Mouse (Mus musculus) embryonic facial prominence, embryonic 10.5 days (tissue): ENCODE results near the gene Slc19a1. TPM values are rescaled to one million over a fixed set of nuclear protein-coding genes. Genes with fewer than 3 reads are reported as not detected.

ENCODE experiments used
- DNase-seq: peaks from one replicate; pipeline ENCODE4 v3.0.0-alpha.2; 2017; ENCODE audit warnings: low spot score
- H3K27ac ChIP-seq: fragments of 300-500 bp; sonication (generic); replicated peaks from 2 replicates; pipeline ENCODE4 v1.5.1; 2016; ENCODE audit warnings: mild to moderate bottlenecking
- H3K27me3 ChIP-seq: fragments of 300-500 bp; sonication (generic); replicated peaks from 2 replicates; pipeline ENCODE4 v1.6.1; 2016; ENCODE audit warnings: low read depth, mild to moderate bottlenecking; ENCODE audit not compliant: poor library complexity, severe bottlenecking
- H3K36me3 ChIP-seq: fragments of 300-500 bp; sonication (generic); replicated peaks from 2 replicates; pipeline ENCODE4 v1.6.1; 2016; ENCODE audit warnings: mild to moderate bottlenecking, moderate library complexity
- H3K4me1 ChIP-seq: fragments of 300-500 bp; sonication (generic); 2 replicates; pipeline ENCODE4 v1.6.1; 2016
- H3K4me3 ChIP-seq: fragments of 300-500 bp; sonication (generic); 2 replicates; pipeline ENCODE4 v1.5.1; 2016; ENCODE audit warnings: mild to moderate bottlenecking, moderate library complexity
- H3K9me3 ChIP-seq: fragments of 300-500 bp; sonication (generic); 2 replicates; pipeline ENCODE4 v1.6.1; 2016; ENCODE audit warnings: mild to moderate bottlenecking
- WGBS: fragments of 180-500 bp; shearing (Covaris S2); methylation state at CpG from one replicate; pipeline ENCODE4 v1.1.7; 2016; 5-methylcytosine and 5-hydroxymethylcytosine counted together
- polyA plus RNA-seq: library from polyadenylated mRNA; unstranded; fragments of >200 nt; fragmentation: Nextera tagmentation; extraction: Ambion mirVana; gene quantifications from 2 replicates; pipeline ENCODE4 v1.2.1, GENCODE M21; 2016

The Slc19a1 gene
- polyA plus RNA-seq, 1 experiment from 2014 or later, result 37.4 TPM

DNA sequence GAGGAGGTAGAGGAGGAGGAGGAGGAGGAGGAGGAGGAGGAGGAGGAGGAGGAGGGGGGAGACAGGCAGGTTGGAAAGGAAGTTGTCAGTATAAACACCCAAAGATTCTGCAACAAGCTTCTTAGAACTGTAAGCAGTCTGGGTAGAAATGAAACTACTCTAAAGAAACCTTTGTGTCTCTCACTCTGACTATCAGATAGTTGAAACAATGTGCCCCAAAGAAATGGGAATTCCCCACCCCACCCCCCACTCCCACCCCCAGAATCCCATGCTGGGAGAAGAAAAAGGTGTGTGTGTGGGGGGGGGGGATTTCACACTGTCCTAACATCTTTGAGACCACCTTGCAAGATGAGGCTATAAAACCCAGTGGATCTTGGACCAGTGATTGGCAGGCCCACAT is 72.3 kb downstream of the Slc19a1 start:
- Histone ChIP-seq H3K4me3 (no peak overlapping the region), H3K9me3 (no peaks in the 10 kb centered on the region), H3K27me3 (no peaks in the 10 kb centered on the region), H3K4me1 (peaks cover 14% of the 10 kb centered on the region), H3K27ac (no peak overlapping the region), H3K36me3 (peaks cover 8% of the 10 kb centered on the region; the same call in 1 of the 2 replicates)
- DNase-seq, result no peak

DNA sequence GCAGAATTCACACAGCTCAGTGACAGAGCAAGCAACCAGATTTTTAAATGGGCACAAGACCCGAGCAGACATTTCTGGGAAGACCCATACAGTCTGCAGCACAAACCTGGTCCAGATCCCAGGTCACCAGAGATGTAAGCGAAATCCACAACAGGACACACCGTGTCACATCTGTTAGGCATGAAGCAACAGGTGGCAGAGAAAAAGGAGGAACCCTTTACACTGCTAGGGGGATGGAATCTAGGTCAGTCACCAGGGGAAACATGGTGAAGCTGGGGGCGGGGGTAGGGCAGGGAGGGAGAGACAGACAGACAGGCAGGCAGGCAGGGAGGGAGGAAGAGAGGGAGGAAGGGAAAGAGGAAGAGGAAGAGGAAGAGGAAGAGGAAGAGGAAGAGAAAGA is 76.1 kb downstream of the Slc19a1 start:
- H3K27ac ChIP-seq, result no peak overlapping the region
- H3K27me3 ChIP-seq, result no peaks in the 10 kb centered on the region
- WGBS, result 83% methylated on average over 4 of the region's 4 CpGs
- H3K4me3 ChIP-seq, result no peak overlapping the region
- DNase-seq, result no peak
- H3K4me1 ChIP-seq, result peaks cover 44% of the 10 kb centered on the region
- peaks cover 34% of the 10 kb centered on the region for H3K36me3 ChIP-seq
- H3K9me3 ChIP-seq, result no peaks in the 10 kb centered on the region

DNA sequence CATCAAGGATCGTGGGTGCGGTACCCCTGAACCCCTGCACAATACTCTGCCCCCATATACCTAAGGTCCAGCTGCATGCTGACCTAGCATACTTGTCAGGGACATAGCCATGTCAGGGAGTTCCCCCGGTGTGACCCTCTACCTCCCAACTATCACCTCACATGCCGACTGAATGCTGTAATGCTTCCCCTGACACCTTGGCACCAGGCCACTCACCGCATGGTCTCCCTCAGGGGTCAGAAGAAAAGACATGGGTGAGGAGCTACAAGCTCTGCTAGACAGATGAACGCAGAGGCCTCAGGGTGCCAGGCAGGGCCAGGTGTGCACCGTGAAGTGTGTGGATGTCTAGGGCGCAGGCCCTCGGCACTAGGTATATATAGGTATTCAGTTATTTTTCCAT is 78.0 kb downstream of the Slc19a1 start:
- WGBS, result 96% methylated on average over 9 of the region's 9 CpGs
- no peak for DNase-seq
- Histone ChIP-seq H3K36me3 (peaks cover 34% of the 10 kb centered on the region), H3K9me3 (no peaks in the 10 kb centered on the region), H3K4me3 (no peak overlapping the region), H3K27me3 (no peaks in the 10 kb centered on the region), H3K4me1 (peaks cover 51% of the 10 kb centered on the region), H3K27ac (no peak overlapping the region)

Other genes with a start within 250 kb of the Slc19a1 start
- 57.7 and 66.2 TPM in 2 replicates for gene Pcbp3, start 70.4 kb upstream of the Slc19a1 start, polyA plus RNA-seq
- gene Col18a1, start 134.3 kb downstream of the Slc19a1 start, polyA plus RNA-seq, result 184 and 201 TPM in 2 replicates
- gene Pofut2, start 227.0 kb downstream of the Slc19a1 start, polyA plus RNA-seq, result 74.5 and 77.0 TPM in 2 replicates